Comparison of ENCODE assay signal across 27 mouse cellular contexts in genomic region chr4:115941242-115941820, GRCm38 (mm10). TPM values are rescaled to one million over a fixed set of nuclear protein-coding genes. Genes with fewer than 3 reads are reported as not detected.
"Had no signal": no experiment of that assay in that cellular context is flagged by ENCODE, and none has a peak within 500 bp of the region (broad histone marks: within the 10 kb centered on the region; RNA-seq: fewer than 3 reads in every experiment).

No protein-coding gene starts in this region.

- H3K9ac ChIP-seq: kidney, embryonic 15.5 days; limb, embryonic 12.5 days; limb, embryonic 15.5 days; liver, embryonic 14.5 days; liver, postnatal 0 days; lung, embryonic 14.5 days; neural tube, embryonic 12.5 days; neural tube, embryonic 15.5 days had no signal

- H3K36me3 ChIP-seq: kidney, embryonic 15.5 days; limb, embryonic 12.5 days; limb, embryonic 15.5 days; neural tube, embryonic 12.5 days; neural tube, embryonic 15.5 days had no signal

- H3K4me2 ChIP-seq: kidney, embryonic 15.5 days; limb, embryonic 12.5 days; limb, embryonic 15.5 days; liver, embryonic 11.5 days; lung, embryonic 14.5 days; neural tube, embryonic 12.5 days; neural tube, embryonic 15.5 days had no signal

- ATAC-seq: intestine, postnatal 0 days; liver, postnatal 0 days; lung, postnatal 0 days had no signal

- H3K4me3 ChIP-seq: kidney, embryonic 15.5 days; limb, embryonic 12.5 days; limb, embryonic 15.5 days; megakaryocyte, embryonic 14.5 days; neural tube, embryonic 12.5 days; neural tube, embryonic 15.5 days had no signal

- H3K27ac ChIP-seq: kidney, embryonic 15.5 days; limb, embryonic 12.5 days; limb, embryonic 15.5 days; liver, embryonic 14.5 days; neural tube, embryonic 12.5 days; neural tube, embryonic 15.5 days had no signal

- H3K9me3 ChIP-seq: kidney, embryonic 15.5 days; limb, embryonic 12.5 days; limb, embryonic 15.5 days; megakaryocyte, embryonic 14.5 days; neural tube, embryonic 12.5 days; neural tube, embryonic 15.5 days had no signal

- DNase-seq: kidney, adult 8-10 months; kidney, postnatal 14 days; kidney, postnatal 4 days; left cerebral cortex, postnatal 4 days; liver, postnatal 0 days; lung, embryonic 14.5 days; lung, postnatal 36 days; thymus, adult 18-20 months; thymus, postnatal 36 days had no signal

RNA-seq across cellular contexts. Expression of gene Dmbx1, which starts 1.6 kb away (rescaled TPM):
- total RNA-seq: layer of hippocampus, adult 18-20 months had no signal
- polyA plus RNA-seq: intestine, postnatal 0 days; kidney, embryonic 15.5 days; liver, embryonic 11.5 days; liver, embryonic 14.5 days; liver, postnatal 0 days; lung, embryonic 14.5 days; lung, postnatal 0 days; small intestine, adult 2 months; spleen, adult 2 months; stomach, embryonic 16.5 days; urinary bladder, adult 2 months had no signal

RNA-seq across cellular contexts. Expression of gene 6430628N08Rik, which starts 50.9 kb away (rescaled TPM):
- total RNA-seq: layer of hippocampus, postnatal 14 days had no signal
- polyA plus RNA-seq: intestine, embryonic 14.5 days; intestine, postnatal 0 days; kidney, embryonic 15.5 days; limb, embryonic 15.5 days; liver, embryonic 11.5 days; liver, embryonic 14.5 days; liver, postnatal 0 days; lung, embryonic 14.5 days; lung, postnatal 0 days; neural tube, embryonic 12.5 days; small intestine, adult 2 months; spleen, adult 2 months; stomach, embryonic 16.5 days; testis, adult 2 months; urinary bladder, adult 2 months had no signal

RNA-seq across cellular contexts. Expression of gene Kncn, which starts 57.1 kb away (rescaled TPM):
- polyA plus RNA-seq: intestine, embryonic 14.5 days; intestine, postnatal 0 days; limb, embryonic 12.5 days; limb, embryonic 15.5 days; liver, embryonic 11.5 days; liver, postnatal 0 days; lung, embryonic 14.5 days; lung, postnatal 0 days; neural tube, embryonic 12.5 days; small intestine, adult 2 months; spleen, adult 2 months; stomach, embryonic 16.5 days; urinary bladder, adult 2 months had no signal
